ENCODE assay signal across 8 mouse cellular contexts in the genomic region with DNA sequence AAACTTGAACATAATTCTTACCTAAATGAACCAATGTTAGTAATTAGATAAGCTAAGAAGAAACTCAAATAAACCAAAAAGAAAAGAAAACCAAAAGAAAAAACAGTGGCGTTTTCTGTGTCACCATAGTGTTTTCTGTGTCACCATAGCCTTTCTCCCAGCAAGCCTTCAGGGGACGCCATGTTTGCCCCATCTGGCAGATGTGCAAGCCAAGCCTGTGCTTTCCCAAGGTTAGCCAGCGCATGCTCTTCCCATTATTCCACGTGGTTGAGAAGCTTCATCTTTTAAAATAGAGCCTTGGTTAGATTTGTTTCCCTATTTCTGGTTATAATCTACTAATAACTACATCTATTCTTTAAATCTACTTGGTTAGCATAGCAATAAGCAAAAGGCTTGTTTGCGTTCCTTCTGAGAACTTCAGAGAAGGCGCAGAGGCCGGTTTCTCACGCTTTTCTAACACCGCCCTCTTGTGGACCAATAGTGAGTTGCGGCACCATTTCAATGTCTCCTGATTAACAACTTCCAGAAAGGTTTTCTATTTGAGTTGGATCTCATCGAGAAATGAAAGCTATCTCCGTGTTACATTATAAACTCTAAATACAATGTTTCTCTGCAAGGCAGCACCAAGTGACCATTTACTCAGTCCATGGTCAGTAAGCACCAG. TPM values are rescaled to one million over a fixed set of nuclear protein-coding genes. Genes with fewer than 3 reads are reported as not detected.
A peak's percentile ranks its signal among the peaks of the same experiment; 100 is the strongest.
DNase-seq lines count a peak whose midpoint lies in the region; ATAC-seq lines count a peak whose summit lies in the region.

No protein-coding gene starts in this region.

- no peak overlapping the region for H3K4me2 ChIP-seq in kidney, embryonic 16.5 days (replicated peaks; ENCODE audit: low read depth, low read length)

- no peaks in the 10 kb centered on the region for H3K36me3 ChIP-seq in kidney, embryonic 16.5 days (ENCODE audit: insufficient read depth, low read length)

- H3K9ac ChIP-seq in kidney, embryonic 16.5 days (replicated peaks; ENCODE audit: low read length) = no peak overlapping the region

- no peak overlapping the region for H3K4me3 ChIP-seq in kidney, embryonic 16.5 days (ENCODE audit: low read length)

- H3K9me3 ChIP-seq in kidney, embryonic 16.5 days (ENCODE audit: low read length) = no peaks in the 10 kb centered on the region

- no peaks in the 10 kb centered on the region for H3K27me3 ChIP-seq in kidney, embryonic 16.5 days (ENCODE audit: insufficient read depth, low read length)

- no peak for ATAC-seq in kidney, embryonic 16.5 days (ENCODE audit: low FRiP score, low TSS enrichment)

- intact Hi-C loops in gastrocnemius, postnatal 36 days (cut with DNase I) = no loop called here

- no peaks in the 10 kb centered on the region for H3K4me1 ChIP-seq in kidney, embryonic 16.5 days (ENCODE audit: insufficient read depth, low read length)

- DNase-seq in kidney, adult 11 months = peak; percentile 7
- DNase-seq in NIH3T3 (ENCODE audit: low read depth) = peak; percentile 87
- DNase-seq in cerebellum, postnatal 36 days = peak; percentile 63 to 67
- DNase-seq in gastrocnemius, postnatal 36 days = peak; percentile 43 to 51
- DNase-seq in layer of hippocampus, postnatal 10 days (ENCODE audit: low spot score in 2 of 2) = peak; percentile 86
- peak; percentile 77 for DNase-seq in mesoderm, embryonic 11.5 days (ENCODE audit: low read depth, low spot score)
- peak; percentile 63 for DNase-seq in thymus, postnatal 0 days (ENCODE audit: low spot score)

- 20% methylated on average over 12 of the region's 12 CpGs for WGBS in kidney, embryonic 16.5 days

- no peak overlapping the region for H3K27ac ChIP-seq in kidney, embryonic 16.5 days (ENCODE audit: low read length)

RNA-seq across cellular contexts. Expression of gene Utp15, which starts 22.7 kb away (rescaled TPM):
- polyA plus RNA-seq in kidney, embryonic 16.5 days (2015; fragmentation: Nextera tagmentation; extraction: Ambion mirVana) = 36.8 and 38.4 TPM in 2 replicates
- total RNA-seq in gastrocnemius, postnatal 36 days (2021) = 1 to 10 TPM; 2.6 to 4.0 TPM
- total RNA-seq in layer of hippocampus, postnatal 10 days (2021) = 10 to 100 TPM; 22.3 to 22.6 TPM
- 29.8 and 31.7 TPM in 2 replicates for polyA plus RNA-seq in thymus, postnatal 0 days (2015; fragmentation: Nextera tagmentation; extraction: Ambion mirVana)

RNA-seq across cellular contexts. Expression of gene Ankra2, which starts 22.8 kb away (rescaled TPM):
- polyA plus RNA-seq in kidney, embryonic 16.5 days (2015; fragmentation: Nextera tagmentation; extraction: Ambion mirVana) = 15.0 and 15.7 TPM in 2 replicates
- 10 to 100 TPM; 11.5 to 14.2 TPM for total RNA-seq in gastrocnemius, postnatal 36 days (2021)
- 10 to 100 TPM; 59.2 to 60.1 TPM for total RNA-seq in layer of hippocampus, postnatal 10 days (2021)
- 28.4 and 28.5 TPM in 2 replicates for polyA plus RNA-seq in thymus, postnatal 0 days (2015; fragmentation: Nextera tagmentation; extraction: Ambion mirVana)

RNA-seq across cellular contexts. Expression of gene Arhgef28, which starts 33.9 kb away (rescaled TPM):
- 45.1 and 51.2 TPM in 2 replicates for polyA plus RNA-seq in kidney, embryonic 16.5 days (2015; fragmentation: Nextera tagmentation; extraction: Ambion mirVana)
- 1 to 10 TPM; 2.8 to 3.7 TPM for total RNA-seq in gastrocnemius, postnatal 36 days (2021)
- total RNA-seq in layer of hippocampus, postnatal 10 days (2021) = 10 to 100 TPM; 76.3 to 80.5 TPM
- polyA plus RNA-seq in thymus, postnatal 0 days (2015; fragmentation: Nextera tagmentation; extraction: Ambion mirVana) = 1.7 and 3.7 TPM in 2 replicates

RNA-seq across cellular contexts. Expression of gene Gm21976, which starts 39.6 kb away (rescaled TPM):
- not detected in 2 replicates for polyA plus RNA-seq in kidney, embryonic 16.5 days (2015; fragmentation: Nextera tagmentation; extraction: Ambion mirVana)
- not detected for total RNA-seq in gastrocnemius, postnatal 36 days (2021)
- total RNA-seq in layer of hippocampus, postnatal 10 days (2021) = not detected
- polyA plus RNA-seq in thymus, postnatal 0 days (2015; fragmentation: Nextera tagmentation; extraction: Ambion mirVana) = not detected in 2 replicates

Comparison
In these comparisons a context has a peak if more than half of its experiments do, and no peak if none do; other contexts are left out.
1. DNase-seq: peak in every context shown above with its lines; median percentile 87 in NIH3T3; 86 in layer of hippocampus, postnatal 10 days; 77 in mesoderm, embryonic 11.5 days; 65 in cerebellum, postnatal 36 days; 63 in thymus, postnatal 0 days; 47 in gastrocnemius, postnatal 36 days; 7 in kidney, adult 11 months.
2. RNA of gene Utp15, which starts 22.7 kb away (total RNA-seq): 22.3 to 22.6 TPM in layer of hippocampus, postnatal 10 days; 2.6 to 4.0 TPM in gastrocnemius, postnatal 36 days; every median in the first group is over 4 times any median in the second.
3. RNA of gene Arhgef28, which starts 33.9 kb away (total RNA-seq): 76.3 to 80.5 TPM in layer of hippocampus, postnatal 10 days; 2.8 to 3.7 TPM in gastrocnemius, postnatal 36 days; every median in the first group is over 10 times any median in the second.